Mouse (Mus musculus) left cerebral cortex, postnatal 10 days (tissue): ENCODE results near the gene Hrh1. TPM values are rescaled to one million over a fixed set of nuclear protein-coding genes. Genes with fewer than 3 reads are reported as not detected.

Experiments used
- DNase-seq, 2 experiments: peaks; one replicate each; pipeline ENCODE4 v3.0.0; 2021 to 2022; ENCODE audit warnings: low spot score in 2 of 2, mixed read lengths in 1 of 2; ENCODE audit errors: extremely low spot score in 1 of 2
- intact Hi-C: fragments of 180-260 bp; cut with DNase I; formaldehyde crosslinking; loops from one replicate; pipeline ENCODE4 v1.15.1; 2025
- total RNA-seq, 2 experiments: library from RNA; stranded (reverse); gene quantifications; 2 replicates each; pipeline ENCODE4 v1.2.3; 2021

Gene Hrh1
- total RNA-seq, 2 experiments from 2014 or later = 13.7 to 15.8 TPM

DNA sequence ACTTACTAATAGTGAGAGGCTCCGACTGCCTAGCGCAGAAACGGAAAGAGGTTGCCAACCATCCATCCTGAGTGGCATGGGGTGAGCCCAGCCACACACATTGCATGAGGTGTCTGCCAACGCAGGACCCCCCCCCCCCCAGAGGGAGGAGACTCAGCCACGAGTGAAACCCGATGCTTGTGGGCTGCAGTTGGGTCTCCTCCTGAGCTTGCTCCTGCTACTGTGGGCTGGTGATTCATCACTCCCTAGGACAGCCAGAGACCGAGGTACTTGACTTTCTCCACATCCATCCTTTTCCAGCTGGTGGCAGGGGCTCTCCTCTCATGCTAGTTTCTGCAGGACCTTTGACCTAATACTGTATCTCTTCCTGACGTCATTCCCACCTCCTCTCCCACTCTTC is 5.9 kb downstream of the Hrh1 start:
- no peak for DNase-seq
- intact Hi-C loops = no loop called here

DNA sequence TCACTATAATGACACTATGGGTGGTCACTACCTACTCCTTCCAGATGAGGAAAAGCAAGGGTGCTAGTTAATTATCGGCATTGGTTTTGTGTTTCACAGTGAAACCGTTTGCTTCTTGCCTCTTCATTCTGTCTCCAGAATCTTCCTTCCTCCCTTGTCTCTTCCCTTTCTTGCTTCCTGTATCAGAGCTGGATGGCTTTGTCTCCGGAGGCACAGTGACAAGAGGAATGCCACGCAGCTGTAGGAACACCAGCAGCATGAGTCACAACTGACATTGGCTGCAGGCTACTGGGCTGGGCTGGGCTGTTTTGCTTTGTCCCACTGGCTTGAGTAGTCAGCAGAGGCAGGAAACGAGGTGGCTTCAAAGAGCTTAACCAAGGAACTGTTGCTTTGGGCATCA is 6.4 kb downstream of the Hrh1 start:
- intact Hi-C loops = no loop called here

DNA sequence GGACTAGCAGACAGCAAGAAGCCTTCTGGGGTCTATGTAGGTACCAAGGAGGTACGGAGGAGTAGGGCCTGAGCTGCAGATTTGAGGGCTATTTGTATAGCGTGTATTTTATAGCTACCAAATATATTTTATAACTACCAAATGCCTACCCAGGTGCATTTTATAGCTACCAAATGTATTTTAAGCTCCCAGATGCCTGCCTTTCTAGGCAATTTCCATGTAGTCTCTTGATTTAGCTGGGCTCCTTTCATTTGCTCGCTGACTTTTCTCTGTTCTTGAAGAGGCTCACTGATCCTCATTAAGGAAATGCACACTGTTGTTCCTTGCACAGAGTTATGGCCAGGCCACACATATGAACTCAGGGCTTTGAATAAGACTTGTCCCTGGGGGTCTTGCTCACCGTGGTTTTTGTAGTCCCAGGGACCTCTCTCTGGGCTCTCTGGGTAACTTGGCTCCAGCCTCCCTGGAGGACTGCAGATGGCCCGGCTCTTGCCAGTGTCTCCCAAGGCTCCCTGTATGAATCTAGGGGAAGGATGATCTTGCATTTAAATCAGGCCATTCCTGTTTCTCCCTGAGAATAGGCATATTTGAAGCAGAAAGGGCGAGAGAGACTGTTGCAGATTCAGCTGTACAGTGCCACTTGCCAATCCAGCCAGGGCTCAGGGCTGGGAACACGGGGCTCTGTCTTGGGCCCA is 7.2 kb downstream of the Hrh1 start:
- peak in 1 of 2 experiments; percentile 52 for DNase-seq
- intact Hi-C loops = no loop called here

More for the DNA sequence above, 6.4 kb downstream of the Hrh1 start:
- DNase-seq = no peak

DNA sequence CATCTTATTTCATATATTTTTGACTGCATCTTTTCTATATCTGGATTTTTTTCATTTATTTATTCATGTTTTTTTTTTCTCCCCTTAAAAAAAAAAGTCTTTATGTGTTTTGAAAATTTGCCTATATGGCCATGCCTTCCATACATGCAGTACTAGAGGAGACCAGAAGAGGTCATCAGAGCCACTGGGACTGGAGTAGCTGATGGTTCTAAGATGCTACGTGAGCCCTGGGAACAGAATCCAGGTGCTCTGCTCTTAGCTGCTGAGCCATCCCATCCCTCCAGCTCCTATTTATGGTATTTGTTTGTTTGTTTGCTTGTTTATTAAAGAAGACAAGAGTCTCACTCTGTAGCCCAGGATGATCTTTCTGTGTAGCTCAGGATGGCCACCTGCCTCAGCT is 8.9 kb downstream of the Hrh1 start:
- DNase-seq = no peak
- intact Hi-C loops = no loop called here

DNA sequence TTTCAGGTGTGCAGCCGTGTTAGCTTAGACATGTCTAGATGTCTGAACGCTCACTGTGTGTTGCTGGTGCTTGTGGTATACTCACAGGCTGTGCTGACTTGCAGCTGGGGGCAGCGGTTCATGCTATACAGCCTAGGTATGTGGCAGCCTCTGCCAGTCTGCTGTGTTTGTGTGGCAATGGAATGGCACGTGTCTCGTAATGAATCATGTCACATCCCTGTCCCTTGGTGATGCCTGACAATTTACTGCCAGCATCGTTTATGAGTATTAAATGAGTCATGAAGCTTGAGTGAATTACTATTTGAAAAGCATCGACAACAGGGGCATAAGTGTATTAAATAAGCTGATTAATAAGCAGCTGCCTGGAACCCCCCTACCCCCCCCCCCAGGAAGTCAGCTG is 9.3 kb downstream of the Hrh1 start:
- intact Hi-C loops = no loop called here

DNA sequence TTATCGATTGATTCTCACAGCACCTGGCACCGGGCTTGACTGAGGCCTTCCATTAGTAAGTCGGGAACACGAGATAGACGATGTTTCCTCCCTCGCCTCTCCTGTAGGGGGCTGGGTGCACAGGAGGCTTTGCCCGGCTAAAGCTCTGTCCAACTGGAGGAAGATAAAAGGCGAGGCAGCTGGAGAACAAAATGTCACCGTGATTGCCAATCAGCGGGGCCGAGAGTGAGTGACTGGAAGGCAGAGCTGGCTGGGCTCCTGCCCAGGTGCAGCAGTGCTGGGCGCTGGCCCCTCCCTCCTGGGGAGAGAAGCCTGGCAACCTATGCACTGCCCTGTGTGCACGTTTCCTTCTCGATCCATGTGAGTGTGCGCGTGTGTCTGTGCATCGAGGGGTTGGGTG is 10.5 kb downstream of the Hrh1 start:
- intact Hi-C loops = no loop called here
- no peak for DNase-seq

More for the DNA sequence above, 9.3 kb downstream of the Hrh1 start:
- no peak for DNase-seq

DNA sequence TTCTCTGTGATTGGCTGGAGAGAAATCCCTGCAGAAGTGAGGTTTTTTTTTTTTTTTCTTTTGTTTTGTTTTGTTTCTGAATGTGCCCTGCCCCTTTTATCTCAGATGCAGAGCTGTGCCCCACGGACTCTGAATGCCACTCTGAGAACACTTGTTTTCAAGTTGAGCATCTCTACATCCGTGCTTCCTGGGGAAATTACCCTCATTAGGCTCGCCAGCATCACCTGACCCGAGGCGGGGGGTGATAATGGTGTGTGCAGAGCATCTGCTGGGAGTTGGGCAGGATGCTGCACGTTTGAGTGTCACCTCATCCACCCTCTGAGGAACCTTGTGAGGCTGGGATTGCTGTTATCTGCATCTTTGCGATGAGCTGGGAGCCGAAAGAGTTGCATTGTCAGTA is 14.2 kb downstream of the Hrh1 start:
- intact Hi-C loops = no loop called here

DNA sequence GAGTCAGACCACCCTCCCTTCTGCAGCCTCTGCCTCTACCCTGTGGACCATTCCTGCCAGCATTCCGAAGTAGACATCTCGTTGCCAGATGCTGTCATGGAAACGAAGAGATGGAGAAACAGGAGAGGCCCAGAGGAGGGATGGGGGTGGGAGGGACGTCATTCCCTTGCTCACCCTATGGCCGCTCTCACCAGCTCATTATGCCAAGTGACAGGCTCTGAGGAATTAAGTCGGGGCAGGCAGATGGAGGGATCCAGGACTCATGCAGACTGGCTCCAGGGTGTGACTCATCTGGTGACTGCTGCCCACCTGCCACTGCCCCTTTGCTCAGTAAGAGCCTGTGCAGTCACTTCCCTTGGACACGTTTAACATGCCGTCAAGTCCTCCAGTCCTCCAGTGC is 16.8 kb downstream of the Hrh1 start:
- DNase-seq = peak; percentile 52 to 55
- intact Hi-C loops = no loop called here

More for the DNA sequence above, 14.2 kb downstream of the Hrh1 start:
- no peak for DNase-seq

DNA sequence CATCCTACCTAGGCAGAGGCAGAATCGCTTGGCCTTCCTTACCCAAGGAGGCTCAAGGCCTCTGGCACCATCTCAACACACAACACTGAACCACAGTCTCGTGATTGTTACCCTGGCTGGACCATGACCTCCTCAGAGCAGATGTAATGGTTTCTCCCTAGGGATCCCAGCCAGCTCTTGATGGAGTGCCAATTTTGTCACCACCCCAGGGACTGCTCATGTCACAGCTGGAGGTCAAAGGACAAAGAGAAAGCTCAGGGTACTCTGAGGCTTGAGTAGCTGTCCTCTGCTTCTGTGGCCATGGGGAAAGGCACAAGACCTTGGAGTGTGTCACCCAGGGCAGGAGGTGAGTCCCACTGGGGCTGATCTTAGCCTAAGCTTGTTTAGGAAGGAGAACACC is 20.3 kb downstream of the Hrh1 start:
- intact Hi-C loops = no loop called here
- DNase-seq = no peak

DNA sequence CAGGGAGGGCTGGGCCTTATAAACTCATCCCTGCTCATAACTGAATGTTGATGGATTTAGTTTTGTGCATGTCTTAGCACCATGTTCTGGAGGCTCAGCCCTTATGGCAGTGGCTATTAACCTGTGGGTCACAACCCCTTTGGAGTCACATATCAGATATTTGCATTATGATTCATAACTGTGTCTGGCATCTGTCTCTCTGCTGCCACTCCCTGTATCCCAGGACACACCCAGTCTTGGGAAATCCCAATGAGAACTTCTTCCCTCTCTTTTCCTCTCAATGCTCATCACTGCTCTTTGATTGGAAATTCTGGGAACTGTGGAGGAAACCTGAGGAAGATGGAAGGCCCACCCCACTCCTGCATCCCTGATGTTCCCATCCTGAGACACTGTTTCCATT is 23.3 kb downstream of the Hrh1 start:
- intact Hi-C loops = no loop called here
- no peak for DNase-seq

DNA sequence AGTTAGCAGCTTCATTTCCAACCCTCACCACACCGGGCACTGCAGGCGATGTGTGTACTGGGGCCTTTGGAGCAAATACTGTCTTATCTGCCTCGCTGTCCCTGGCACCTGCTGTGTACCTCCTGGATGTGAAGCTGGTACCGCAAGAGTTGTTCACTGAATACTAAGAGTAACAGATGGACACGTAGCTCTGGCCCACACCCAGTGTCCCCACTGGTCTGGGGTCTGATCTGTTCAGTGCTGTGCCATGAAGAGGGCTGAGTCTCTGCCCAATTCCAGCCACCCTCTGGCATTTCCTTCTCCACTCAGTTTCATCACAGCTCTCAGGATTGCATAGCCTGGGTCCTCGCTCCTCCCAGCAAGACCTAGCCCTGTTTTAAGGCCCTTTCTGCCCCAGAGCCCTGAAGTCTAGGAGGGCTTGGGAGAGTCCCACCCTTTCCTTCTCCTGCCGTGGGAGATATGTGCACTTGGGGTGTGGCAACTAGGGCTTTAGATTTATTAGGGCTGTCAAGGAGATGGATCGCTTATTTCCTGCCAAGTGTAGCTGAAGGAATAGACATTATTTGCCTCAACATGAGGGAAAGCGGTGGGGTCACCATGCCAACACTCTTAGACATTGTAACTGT is 25.4 kb downstream of the Hrh1 start:
- intact Hi-C loops = no loop called here
- DNase-seq = no peak

DNA sequence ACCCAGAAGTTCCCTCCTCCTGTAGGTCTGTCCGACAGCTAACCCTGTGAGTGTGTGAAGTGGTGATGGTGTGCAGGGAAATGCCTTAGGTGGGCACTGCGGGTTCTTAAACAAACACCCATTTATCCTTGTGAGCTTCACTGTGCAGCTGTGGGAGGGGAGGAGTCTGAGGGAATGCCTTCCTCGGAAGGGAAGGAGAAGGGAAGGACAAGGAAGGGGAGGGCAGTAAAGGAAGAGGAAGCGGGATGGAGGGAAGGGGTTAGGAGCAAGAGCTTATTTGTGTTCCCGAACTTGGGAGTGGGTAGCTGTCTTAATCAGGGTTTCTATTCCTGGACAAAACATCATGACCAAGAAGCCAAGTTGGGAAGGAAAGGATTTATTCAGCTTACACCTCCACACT is 27.6 kb downstream of the Hrh1 start:
- intact Hi-C loops = no loop called here
- no peak for DNase-seq

DNA sequence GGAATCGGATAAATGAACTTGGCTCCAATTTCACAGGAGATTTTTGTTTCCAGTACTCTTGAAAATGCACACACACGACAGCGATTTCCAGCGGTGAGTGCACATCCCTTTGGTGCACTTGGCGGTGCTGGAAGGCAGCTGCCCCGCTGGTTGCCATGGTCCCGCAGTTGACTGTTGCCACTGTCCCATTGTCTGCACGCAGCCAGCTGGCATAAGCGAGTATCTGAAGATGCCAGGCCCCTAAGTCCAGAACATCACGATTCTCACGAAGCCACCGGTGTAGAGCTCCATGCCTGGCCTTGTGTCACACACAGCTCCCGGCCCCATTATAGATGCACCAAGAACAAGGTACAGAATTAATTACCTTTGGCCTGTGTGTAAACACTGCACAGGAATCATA is 29.9 kb downstream of the Hrh1 start:
- DNase-seq = peak in 1 of 2 experiments; percentile 51
- intact Hi-C loops = no loop called here

DNA sequence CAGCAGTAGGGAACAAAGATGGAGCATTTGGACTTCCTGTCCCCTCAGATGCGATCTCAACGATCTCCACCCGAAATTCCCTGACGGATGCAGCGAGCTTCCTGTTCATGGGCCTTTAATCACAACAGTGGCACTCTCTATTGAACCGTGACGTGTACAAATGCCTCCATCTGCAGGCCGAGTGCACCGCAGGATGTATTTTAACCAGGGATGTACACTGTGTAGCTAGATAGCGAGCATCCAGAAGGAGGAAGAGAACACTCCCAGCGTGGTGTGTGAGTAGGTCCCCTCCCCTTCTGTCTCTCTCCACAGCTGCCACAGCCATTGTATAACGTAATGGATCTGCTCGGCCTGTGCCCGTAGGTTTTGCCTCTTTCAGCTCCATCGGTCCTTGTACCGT is 31.1 kb downstream of the Hrh1 start:
- intact Hi-C loops = no loop called here
- no peak for DNase-seq

DNA sequence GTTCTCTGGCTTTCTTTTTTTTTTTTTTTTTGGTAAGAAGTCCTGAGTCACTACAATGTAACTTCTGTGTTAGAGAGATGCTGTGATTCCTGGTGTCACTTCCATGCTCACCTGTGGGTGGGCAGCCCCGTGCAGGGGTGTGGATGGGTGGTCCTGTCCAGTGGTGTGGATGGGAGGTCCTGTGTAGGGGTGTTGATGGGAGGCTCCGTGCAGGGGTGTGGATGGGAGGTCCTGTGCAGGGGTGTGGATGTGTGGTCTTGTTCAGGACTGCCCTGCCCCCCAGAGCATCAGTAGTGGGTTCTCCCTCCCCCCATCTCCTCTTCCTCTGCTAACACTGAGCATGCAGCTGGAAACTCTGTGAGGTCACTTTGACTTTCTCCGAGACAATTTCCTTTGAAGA is 34.9 kb downstream of the Hrh1 start:
- no peak for DNase-seq
- intact Hi-C loops = no loop called here

DNA sequence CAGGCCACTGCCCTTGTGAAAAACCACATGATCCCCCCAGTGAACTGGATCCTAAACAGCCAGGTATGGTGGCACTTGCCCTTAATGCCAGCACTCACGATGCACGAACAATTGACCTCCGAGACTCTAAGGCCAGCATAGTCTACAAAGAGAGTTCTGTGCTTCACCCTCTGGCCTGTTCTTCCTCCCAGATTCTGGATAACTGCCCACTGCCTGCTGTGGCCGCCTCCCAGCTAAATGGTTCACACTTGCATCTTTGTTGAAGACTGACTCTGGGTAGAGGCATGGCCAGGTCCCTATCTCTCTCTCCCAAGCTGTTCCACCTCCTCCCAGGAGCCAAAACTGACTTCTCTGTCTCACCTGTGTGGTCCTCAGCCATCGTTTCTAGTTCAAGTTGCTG is 36.8 kb downstream of the Hrh1 start:
- no peak for DNase-seq
- intact Hi-C loops = no loop called here

DNA sequence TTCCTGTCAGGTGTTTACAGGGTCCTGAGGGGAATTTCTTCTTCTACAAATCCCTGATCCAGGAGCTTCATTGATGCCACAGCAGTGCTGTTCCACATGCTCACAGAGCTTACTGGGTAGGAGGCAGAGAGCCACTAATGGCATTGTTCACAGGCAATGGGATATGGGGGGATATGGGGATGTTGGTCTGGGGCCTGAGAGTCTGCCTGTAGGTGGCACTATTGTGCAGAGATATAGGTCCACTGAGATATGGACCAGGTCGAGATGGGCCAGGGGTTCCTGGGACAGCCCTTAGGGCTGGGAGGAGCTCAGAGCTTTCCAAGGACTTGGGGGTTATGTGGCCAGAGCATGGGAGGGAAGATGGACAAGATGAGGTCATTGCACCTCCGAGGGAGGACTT is 42.6 kb downstream of the Hrh1 start:
- intact Hi-C loops = no loop called here
- no peak for DNase-seq

DNA sequence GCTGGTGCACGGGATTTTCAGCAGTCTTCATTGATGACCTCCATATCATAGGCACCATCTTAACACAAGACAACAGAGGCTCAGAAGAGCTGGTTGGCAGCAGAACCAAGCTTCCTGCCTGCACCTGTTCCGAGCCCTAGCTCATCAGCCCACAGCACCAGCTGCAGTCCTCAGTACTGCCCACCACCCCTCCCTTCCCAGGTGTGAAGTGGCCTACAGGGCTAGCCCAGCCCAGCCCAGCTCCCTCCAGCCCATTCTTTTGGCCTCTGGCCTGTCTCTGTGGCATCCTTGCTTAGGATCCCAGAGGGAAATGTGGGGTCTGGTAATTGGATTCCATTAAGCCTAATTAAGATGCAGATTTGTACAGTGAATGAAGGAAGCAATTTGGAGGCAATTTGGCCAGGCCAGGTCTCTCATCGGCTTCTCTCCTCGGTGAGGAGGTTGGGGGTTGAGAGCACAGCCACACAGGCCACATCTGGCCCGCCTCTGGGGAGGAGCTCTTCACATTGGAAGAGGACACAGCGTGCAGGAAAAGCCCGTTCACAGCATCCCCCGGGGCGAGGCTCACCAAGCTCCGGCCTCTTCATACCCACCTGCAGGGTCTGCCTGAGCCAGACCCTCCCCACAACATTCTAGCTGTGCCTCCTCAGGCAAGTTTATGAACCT is 43.2 kb downstream of the Hrh1 start:
- DNase-seq = no peak
- intact Hi-C loops = no loop called here

DNA sequence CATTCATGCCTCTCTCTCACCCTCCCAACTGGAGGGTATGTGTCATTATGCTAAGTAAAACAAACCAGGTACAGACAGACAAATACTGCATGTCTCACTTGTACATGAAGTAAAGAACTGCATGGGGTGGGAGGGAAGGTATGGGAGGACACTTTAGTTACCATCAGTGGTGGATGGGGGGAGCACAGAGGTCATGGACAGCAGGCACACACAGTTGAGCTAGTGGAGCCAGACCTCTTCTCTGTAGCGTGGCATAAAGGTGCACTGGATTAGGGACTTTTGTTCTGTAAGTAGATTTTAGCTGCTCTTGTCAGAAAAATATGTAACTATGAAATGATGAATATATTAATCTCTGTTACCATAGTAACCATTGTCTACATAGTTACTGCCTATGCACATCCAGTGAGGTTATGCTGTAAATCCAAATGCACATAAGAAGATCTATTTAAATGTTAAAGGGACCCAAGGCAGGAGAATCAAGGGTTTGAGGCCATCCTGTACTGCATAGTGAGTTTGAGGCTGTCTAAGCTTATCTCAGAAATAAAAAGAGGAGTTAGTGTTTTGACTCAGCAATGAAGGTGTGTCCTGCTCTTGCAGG is 46.6 kb downstream of the Hrh1 start:
- no peak for DNase-seq
- intact Hi-C loops = no loop called here

DNA sequence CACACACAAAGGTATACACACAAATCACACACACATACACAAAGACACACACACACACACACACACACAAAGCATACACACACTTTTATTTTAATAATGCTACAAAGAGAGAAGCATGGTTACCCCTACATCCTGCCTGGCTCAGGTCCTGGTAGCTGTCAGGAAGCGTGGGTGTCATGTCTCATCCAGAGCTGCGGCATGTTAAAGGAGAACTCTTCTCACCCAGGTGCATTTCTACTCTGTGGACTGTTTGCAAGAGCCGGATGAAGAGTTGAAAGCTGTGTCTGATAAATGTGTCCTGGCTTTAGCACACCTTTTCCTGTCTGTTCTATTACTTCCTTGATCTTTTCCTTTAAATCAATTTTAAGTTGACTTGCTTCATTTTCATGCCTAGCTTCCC is 47.2 kb downstream of the Hrh1 start:
- intact Hi-C loops = no loop called here
- no peak for DNase-seq
